Mouse (Mus musculus) spleen, postnatal 36 days (tissue): ENCODE data around the gene Gadd45a.
"Not testable (repeated sequence)": the region's sequence is repeated elsewhere in the genome, so short reads cannot be mapped to it uniquely, and the experiment has no call there.

Experiments
- DNase-seq, 2 experiments: peaks; one replicate each; pipeline ENCODE4 v3.0.0; 2022; ENCODE audit warnings: low spot score in 2 of 2, mixed read lengths in 1 of 2

Gadd45a gene

DNA sequence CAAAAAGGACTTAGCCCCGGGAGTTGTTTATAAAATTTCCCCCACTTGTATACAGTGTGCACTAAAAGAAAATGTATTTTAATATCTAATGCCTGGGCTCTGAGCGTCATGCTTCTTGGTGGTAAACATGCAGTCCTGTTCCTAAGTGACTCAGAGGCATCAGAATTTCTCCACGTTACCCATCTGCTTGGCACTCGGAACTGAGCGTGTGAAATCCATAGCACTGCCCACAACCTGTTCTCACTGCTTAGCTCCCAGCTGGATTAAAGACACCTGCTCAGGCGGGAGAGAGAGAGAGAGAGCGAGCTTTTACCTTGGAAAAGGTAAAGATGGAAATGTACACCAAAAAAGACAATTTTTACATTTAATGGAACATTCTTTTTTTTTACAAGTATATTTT, 18.3 kb downstream of the Gadd45a start:
- not testable (repeated sequence) for DNase-seq

DNA sequence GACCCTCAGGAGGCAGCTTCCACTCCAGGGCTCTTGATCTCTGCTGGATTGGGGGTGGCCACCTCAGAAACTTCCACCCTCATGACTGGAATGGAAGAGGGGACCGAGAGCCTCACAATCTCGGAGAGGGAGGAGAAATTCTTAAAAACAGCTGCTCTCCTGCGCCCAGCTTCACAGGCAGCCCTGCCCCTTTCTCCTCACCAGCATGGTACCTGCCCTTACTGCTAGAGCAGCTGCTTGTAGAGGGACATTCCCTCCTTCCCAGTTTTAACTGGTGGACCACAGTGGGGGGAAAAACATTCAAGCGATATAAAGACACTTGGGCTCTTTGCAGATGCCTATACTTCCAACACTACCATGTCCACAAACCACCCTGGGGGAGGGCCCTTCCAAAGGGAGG, 18.9 kb downstream of the Gadd45a start:
- no peak for DNase-seq

DNA sequence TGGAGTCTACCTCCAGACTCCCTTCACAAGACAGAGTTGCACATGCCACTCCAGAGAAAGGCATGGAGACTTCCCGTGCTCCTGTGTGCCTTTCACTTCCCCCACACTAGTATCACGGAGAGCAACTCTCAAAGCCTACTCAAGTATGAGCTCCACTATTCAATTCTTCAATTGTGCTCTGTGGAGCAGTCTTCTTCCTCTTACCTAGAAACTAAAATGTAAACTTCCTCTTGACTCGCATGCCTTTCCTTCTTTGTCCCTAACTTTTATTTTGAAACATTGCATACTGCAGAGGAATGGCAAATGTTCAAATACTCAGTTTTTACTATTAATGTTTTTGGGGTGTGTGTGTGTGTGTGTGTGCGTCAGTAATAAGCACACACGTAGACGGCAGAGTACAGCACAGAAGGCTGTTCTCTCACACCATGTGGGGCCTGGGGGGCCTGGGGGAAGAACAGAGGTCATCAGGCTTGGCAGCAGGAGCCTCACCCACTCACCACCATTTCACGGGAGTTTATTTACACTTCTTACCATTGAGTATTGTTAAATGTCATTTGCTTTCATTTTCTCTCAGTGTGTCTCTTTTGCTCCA, 20.6 kb downstream of the Gadd45a start:
- DNase-seq: no peak

DNA sequence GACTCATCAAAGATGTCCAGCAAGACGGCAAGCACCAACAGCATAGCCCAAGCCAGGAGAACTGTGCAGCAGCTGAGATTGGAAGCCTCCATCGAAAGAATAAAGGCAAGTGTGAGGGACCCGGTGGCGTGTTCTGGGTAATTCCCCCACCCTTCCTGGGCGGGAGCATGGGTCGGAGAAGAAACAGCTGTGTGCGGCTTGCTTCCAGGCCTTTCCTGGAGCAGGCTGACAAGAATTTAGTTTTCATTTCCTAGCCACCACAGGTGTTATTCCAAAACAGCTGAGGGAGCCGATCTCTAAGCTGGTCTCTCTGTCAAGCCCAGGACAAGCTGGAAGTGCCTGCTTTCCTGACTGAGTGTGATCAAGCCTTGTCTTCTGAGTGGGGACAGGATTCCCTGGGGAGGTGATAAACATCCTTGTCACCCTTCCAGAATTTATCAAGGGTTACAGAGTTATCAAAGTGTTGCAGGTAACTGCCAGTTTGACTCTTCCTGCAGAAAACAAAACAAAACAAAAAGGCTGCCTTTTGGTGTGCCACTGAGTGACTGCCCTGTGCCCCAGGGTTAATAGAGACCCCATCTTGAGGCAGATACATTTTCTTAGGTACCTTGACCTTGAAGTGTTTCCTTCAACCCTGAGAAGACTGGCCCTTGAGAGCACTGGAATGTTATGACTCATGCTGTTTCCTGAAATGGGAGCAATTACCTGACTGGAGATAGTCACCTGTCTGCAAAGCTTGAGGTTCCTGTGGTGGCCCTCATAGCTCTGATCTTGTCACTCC, 21.3 kb downstream of the Gadd45a start:
- no peak for DNase-seq

DNA sequence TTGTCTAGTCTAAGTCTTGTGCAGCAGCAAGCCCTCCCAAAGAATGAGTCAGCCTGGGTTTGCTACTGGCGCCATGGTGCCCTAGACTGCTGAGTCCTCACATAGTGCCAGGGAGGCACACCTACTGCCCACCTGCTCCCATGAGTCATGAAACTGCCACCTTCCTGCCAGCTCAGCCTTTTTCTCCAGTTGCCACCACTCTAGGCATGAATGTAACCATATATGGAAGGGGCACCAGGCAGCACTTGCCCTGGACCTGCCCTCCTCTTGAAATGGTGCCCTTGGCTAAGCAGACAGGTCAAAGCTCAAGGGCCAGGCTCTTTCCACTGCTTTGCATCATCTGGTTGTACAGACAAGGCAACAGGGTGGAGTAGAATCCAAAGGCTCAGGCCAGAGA, 22.6 kb downstream of the Gadd45a start:
- no peak for DNase-seq

DNA sequence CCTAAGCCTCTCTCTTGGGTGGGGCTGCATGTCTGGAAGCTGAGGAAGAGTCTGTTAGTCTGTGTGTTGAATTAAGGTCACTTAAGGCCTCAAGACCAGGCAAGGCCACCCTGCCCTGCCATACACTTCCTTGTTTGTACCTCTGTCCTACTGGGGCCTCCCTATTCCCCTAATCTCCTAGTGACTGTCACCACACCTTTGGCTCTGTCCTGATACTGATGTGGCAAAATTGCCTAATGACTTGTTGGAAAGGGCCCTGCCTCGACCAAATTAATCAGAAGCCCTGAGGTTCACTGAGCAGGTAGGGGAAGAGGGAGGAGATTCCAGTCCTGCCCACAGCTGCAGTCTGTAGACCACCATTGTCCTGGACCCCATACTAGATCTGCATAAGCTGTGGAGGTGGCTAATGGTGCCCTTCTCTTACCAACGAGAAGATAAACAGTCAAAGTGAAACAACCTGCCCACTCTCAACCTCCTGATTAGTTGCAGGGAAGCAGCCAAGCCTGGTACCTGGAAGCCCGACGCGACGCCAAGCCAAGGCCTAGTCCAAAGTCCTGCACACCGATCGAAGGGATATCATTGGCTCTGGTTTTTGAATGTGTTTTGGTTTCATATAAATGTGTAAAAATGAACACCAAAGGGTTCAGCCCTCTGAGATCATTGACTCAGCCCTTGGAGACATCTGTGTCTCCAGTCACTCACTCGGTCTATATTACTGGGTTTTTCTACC, 23.1 kb downstream of the Gadd45a start:
- no peak for DNase-seq

DNA sequence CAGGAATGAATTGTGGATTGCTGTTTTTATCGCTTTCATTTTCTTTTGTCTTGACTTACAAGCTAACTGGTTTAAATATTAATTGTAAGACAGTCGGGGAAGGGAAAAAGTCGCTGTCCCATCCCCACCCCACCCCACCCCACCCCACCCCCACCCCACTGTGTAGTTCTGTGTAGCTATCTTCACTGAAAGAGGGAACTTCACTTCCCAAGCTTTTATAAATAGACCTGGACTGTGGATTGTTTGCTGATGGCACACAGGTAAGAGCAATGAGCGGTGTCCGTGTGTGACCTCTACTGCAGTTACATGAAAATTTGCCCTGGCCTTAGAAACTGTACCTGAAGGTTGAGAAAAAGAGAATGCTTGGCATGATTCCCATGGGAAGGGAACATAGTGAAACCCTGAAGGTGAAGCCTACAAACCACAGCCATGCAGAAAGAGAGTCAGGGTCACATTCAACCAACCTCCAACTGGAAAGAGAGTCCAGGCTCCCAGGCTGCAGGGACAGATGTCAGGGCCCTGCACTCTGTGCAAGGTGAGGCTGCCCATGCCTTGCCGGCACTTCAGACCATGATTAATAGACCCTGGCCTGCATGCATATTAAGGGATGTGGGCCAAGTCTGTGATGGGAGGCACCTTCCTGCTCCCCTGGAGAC, 23.8 kb downstream of the Gadd45a start:
- no peak for DNase-seq

DNA sequence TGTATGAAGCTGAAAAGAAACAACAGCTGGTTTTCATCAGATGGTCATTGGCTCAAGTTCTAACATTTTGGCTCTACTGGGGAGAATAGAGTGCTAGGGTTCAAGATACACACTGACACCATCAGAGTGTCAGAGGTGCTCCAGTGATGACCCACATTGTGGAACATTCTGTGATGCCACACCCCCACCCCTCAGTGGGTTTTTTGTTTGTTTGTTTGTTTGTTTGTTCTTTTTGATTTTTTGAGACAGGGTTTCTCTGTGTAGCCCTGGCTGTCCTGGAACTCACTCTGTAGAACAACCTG, 26.1 kb downstream of the Gadd45a start:
- no peak for DNase-seq

DNA sequence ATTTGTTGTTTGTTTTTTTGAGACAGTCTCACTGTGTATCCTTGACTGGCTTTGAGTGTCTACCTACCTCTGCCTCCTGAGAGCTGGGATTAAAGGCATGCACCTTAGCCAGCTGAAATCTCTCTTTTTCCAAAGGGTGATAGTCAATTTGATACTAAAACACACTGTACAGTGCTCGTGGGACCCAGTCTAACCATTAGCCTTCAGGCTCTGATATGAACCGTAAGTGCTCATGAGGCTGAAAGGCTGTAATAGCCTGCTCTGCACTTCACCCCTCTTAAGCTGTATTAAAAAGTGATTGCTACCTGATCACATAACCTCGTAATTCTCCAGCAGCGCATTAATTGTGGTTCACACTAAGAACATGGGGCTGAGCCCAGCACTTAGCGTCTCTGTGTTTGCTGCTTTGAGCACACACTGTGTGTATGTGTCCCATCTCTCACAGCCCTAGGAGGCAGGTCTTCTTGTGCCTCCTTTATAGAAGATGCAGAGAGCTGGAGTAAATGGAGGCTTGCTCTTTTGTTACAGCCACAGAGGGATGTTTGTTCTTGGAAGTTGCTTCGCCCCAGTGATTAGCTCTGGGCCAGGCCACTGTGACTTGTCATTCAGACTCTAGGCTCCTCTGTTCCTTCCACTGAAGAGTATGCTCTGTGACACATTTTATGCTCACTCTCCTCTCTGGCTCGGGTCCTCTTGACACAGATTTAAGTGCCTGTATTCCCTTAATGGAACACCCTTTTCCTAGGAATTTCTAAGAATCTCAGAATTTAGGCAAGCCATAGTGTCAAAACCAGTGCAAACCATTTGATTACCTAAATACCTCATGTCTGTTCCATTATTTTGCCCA, 26.7 kb downstream of the Gadd45a start:
- DNase-seq: no peak

DNA sequence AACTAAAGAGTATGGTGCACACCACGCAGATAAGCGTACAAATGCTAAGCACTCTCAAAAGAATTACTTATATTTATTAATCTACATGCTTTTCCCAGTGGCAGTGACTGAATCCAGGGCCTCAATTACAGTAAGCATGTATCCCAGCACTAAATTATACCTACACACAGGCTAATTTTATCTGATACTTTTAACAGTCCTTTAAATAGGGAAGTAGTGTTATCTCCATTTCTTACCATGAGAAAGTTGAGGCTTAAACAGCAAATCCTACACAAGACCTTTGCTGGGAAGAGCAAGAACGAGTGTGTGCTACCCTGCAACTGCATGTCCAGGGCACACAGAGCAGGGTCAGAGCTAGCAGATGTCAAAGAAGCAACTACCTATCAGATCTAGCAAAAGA, 27.4 kb downstream of the Gadd45a start:
- no peak for DNase-seq

DNA sequence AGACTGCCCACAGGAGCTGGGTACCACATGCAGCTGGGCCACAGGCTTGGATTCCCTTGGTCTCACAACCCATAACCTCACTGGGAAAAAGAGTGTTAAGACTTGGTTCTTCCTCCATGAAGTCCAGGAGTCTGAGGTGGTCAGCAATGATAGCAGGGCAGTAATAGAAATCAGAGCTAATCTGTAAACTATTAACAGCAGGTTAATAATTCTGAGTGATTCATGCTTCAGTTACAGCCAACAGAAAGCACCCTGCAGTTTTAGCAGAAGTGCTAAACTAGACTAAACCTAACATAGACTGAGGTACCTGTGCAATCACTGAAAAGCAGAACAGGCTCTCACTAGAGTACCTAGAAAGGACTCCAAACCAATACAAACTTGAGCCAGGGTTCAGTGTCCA, 37.5 kb downstream of the Gadd45a start:
- DNase-seq: no peak

DNA sequence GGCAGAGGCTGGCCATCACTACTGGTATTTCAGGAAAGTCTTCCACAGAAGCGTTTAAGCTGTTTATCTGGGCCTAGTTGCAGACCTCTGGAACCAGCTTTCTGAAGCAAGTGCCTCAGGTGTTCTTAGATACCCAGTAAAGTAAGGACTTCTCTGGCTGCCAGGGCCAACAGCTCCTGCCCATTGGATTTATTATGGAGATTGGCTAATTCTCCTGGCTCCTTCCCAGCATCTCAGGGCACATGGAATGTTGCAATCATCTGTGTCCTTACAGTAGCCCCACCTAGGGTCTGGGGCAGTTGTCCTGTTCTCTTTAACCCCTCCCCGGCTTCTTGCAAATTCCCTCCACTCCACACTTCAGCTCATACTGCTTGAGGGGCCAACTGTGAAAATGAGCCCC, 38.6 kb downstream of the Gadd45a start:
- DNase-seq: no peak

DNA sequence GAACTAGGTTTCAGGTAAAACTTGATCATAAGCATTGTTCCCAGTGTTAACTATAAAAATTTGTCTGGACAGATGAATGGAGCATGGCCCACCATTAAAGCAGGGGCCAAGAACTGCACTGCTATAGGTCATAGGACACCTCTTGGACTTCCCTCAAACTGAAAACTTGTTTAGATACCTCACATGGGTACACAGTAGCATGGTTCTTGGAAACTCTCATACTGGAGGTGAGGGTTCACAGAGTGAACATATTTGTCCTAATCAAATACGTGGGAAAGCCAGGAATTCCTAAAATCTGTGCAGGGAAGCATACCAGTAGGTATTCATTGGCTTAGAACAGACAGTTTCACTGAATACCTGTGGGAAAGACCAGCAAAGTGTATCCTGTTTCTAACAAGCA, 41.0 kb downstream of the Gadd45a start:
- DNase-seq: no peak

DNA sequence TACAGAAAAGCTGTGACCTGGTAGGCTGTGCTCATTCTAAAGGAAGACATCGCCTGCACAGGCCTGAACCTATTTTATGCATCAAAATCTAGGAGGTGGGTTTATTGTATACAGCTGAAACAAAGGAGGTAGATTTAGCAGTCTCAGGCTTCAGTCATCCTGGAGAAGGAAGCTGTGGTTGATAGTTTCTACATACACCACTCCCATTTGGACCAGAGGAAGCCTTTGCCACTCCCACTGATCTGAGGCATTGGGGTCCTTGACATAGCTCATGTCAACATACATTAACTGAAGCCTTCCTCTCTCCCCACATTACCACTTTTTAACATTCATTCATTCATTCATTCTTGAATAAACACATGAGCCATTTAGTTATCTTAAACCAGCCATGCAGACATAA, 41.4 kb downstream of the Gadd45a start:
- DNase-seq: no peak

DNA sequence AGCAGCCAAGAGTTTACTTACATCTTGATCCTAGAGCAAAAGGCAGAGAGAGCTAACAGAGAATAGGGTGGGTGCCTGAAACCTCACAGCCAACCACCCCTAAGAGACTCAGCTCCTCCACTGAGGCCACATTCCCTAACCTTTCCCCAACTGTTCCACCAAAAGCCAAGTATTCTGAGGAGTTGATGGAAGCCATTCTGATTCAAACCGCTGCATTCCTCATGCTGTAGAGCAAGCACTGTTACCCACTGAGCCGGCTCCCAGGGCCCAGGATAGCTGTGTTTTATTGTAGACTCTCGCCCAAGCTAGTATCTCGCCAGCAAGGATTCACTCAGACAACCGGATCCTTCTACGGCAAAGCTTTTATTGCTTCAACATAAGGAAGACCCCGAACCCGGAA, 42.3 kb downstream of the Gadd45a start:
- no peak for DNase-seq

DNA sequence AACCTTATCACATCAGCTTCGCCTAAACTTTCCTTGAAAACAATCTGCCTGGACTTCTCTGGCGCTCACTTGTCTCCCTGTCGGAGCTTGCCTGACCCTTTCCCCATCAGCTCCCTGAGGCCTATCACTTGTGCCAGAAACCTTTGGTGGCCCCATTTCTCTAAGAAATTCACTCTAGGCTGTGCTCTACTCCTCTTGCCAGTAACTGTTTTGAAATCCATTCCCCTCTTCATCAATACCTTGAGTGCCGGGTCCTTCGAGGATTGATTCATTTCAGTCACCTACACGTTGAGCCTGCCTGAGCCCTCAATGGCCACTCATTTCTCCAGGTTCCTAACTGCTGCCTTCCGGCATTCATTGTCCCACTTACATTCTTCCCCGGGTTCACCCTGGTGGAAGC, 44.5 kb downstream of the Gadd45a start:
- DNase-seq: no peak

DNA sequence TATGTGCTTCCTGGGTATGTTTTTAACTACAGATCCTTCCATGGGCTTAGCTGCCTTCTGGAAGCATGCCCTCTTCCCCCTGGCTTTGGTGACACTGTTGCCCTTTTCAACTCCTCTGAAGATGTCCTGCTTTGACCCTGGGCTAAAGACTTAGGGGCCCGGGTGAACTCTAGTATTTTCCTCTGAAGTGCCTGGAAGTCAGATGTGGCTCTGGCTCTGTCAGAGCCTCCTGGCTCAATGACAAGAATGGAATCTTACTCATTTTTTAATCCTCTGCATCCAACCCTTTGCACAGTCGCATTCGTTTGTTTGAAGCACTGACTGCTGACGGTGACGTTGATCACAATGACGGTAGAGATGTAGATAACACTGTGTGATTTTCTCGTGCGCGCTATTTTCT, 45.0 kb downstream of the Gadd45a start:
- no peak for DNase-seq

DNA sequence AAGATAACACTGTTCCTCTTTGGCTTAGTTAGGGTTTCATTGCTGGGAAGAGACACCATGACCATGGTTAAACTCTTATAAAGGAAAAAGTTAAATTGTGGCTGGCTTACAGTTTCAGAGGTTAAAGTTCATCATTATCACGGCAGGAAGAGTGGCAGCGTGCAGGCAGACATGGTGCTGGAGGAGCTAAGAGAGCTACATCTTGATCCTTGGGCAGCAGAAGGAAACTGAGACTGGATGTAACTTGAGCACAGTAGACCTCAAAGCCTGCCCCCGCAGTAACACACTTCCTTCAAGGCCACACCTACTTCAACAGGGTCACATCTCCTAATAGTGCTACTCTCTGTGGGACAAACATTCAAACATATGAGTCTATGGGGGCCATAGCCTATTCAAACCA, 47.7 kb downstream of the Gadd45a start:
- no peak for DNase-seq

DNA sequence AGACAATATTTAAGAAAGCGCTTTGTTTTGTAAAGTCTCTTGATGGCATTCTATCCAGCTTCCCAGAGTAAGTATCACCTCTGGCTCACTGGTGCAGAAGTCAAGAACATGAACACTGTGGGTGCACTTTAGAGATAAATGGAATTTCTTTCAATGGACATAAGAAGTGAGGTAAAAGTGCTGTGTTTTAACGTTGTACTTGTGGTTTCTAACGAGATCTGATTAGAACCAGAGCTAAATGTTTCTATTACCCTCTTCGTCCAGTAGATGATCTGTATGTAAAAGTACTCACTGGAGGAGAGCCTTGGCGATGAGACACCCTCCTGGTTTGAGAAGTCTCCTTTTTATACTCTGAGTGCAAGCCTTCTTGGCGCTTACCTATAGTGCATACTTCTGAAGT, 48.2 kb downstream of the Gadd45a start:
- DNase-seq: no peak

DNA sequence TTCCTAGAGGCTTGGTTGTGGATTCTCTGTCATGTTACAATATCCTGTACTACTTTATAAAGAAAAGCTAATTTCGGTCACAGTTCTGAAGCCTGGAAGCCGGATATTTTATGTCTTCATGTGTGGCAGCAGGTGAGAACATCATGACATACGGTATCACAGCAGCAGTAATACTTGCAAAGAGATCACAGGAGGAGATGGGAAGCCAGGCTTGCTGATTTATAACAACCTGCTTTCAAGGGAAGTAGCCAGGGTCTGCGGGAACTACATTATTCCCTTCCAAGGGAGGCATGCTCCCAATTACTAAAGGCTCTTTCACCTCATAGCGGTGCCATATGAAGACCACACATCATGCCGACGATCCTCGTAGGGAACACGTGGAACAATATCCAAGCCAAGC, 48.9 kb downstream of the Gadd45a start:
- no peak for DNase-seq

DNA sequence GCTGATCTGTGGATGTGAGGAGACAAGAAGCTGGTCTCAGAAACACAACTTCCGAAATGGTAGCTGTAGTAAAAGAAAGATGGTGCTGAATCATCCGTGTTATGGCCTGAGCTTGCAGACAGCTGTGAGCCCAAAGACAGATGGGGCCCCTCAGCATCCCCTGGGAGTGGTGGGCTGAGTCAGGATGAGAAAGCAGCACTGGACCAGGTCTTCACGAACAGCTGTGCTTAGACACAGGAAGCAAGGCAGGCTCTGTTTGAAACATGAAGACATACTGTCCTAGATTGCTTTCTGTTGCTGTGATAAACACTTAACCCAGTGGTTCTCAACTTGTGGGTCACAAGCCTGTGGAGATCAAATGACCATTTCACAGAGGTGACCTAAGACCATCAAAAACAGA, 49.6 kb downstream of the Gadd45a start:
- DNase-seq: peak; percentile 34 to 41

DNA sequence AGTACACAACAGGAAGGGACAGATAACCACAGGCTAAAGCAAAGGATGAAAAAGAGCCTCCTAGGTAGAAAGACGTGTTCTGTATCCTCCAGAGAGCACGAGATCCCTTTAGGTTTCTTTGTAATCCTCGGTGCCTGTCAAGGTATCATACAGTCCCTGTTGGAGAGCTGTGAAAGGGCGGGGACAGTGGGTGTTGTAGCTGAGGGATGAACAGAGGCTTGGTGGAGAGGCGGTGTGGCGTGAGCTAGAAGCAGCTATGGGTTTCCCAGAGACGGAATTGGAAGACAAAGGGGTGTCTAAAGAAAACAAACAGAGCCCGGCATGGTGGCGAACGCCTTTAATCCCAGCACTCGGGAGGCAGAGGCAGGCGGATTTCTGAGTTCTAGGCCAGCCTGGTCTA, 51.2 kb downstream of the Gadd45a start:
- no peak for DNase-seq
